Mouse (Mus musculus) stomach, embryonic 15.5 days (tissue): ENCODE data around the gene Pln. TPM values are rescaled to one million over a fixed set of nuclear protein-coding genes. Genes with fewer than 3 reads are reported as not detected.

Experiments
- polyA plus RNA-seq: library from polyadenylated mRNA; unstranded; fragments of >200 nt; fragmentation: Nextera tagmentation; extraction: Ambion mirVana; gene quantifications from 2 replicates; pipeline ENCODE4 v1.2.1, GENCODE M21; 2015

The Pln gene
- polyA plus RNA-seq, 1 experiment from 2014 or later: 5.5 TPM

Other genes starting within 250 kb of the Pln start
- 4.8 and 5.1 TPM in 2 replicates for gene Cep85l, start 42.3 kb downstream of the Pln start, polyA plus RNA-seq